Mouse (Mus musculus) erythroblast, embryonic 14.5 days (primary cell): ENCODE data around the gene Agps. TPM values are rescaled to one million over a fixed set of nuclear protein-coding genes. Genes with fewer than 3 reads are reported as not detected.

Experiments used
- H3K27me3 ChIP-seq: 2 replicates; pipeline ENCODE4 v1.6.1; 2012; ENCODE audit warnings: inconsistent platforms; ENCODE audit not compliant: control insufficient read depth
- H3K36me3 ChIP-seq: 2 replicates; pipeline ENCODE4 v1.6.1; 2012; ENCODE audit warnings: mild to moderate bottlenecking, inconsistent platforms; ENCODE audit not compliant: control insufficient read depth
- H3K4me1 ChIP-seq: 2 replicates; pipeline ENCODE4 v1.6.1; 2012; ENCODE audit warnings: inconsistent platforms; ENCODE audit not compliant: control insufficient read depth
- H3K4me3 ChIP-seq: replicated peaks from 2 replicates; pipeline ENCODE3; 2012; ENCODE audit warnings: moderate library complexity, mild to moderate bottlenecking, inconsistent platforms
- H3K9me3 ChIP-seq: 2 replicates; pipeline ENCODE4 v1.6.1; 2012; ENCODE audit warnings: low read length, inconsistent platforms, mixed read lengths; ENCODE audit not compliant: control insufficient read depth
- GATA1 ChIP-seq: IDR thresholded peaks from 2 replicates; pipeline ENCODE4 v1.6.1; 2012; ENCODE audit warnings: low read length, inconsistent platforms, mixed read lengths
- TAL1 ChIP-seq: IDR thresholded peaks from 3 replicates; pipeline ENCODE4 v1.6.1; 2012; ENCODE audit warnings: low read length, inconsistent platforms, mixed read lengths
- polyA plus RNA-seq: library from polyadenylated mRNA; stranded (reverse); fragments of >175 nt; gene quantifications from 2 replicates; pipeline ENCODE4 v1.2.3, GENCODE M21; 2012

Agps gene
- polyA plus RNA-seq, 1 experiment = 0.17 TPM

- H3K36me3 ChIP-seq = peaks cover 39% of the 10 kb centered on the region
Observed at GRCm38 (mm10) chr2:75854136-75854535, 22.2 kb downstream of the Agps start.

DNA sequence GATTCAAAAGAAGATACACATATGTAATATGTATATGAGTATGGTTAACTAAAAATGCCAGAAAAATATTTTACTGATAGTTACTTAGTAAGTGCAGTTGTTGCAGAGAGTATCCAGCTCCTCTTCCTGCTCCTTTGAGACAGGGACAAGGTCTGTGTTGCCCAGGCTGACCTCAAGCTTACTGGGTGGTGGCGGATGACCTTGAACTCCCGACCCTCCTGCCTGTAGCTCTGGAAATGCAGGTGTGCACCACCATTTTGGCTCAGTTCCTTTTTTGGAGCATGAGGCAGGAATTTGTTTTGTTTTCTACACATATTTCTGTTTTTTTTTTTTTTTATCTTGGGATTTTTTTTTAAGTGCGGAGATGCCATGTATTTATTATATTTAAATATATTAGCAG, 29.1 kb downstream of the Agps start:
- Histone ChIP-seq H3K27me3 (no peaks in the 10 kb centered on the region), H3K9me3 (no peaks in the 10 kb centered on the region), H3K36me3 (peaks cover 50% of the 10 kb centered on the region), H3K4me1 (no peaks in the 10 kb centered on the region), H3K4me3 (no peak overlapping the region)
- TF ChIP-seq TAL1 = no peak
- TF ChIP-seq GATA1 = no peak

More at GRCm38 (mm10) chr2:75854136-75854535, 22.2 kb downstream of the Agps start:
- H3K4me3 ChIP-seq = no peak overlapping the region
- peaks cover 18% of the 10 kb centered on the region for H3K4me1 ChIP-seq
- TF ChIP-seq GATA1 (no peak), TAL1 (no peak)
- no peaks in the 10 kb centered on the region for H3K9me3 ChIP-seq
- no peaks in the 10 kb centered on the region for H3K27me3 ChIP-seq

DNA sequence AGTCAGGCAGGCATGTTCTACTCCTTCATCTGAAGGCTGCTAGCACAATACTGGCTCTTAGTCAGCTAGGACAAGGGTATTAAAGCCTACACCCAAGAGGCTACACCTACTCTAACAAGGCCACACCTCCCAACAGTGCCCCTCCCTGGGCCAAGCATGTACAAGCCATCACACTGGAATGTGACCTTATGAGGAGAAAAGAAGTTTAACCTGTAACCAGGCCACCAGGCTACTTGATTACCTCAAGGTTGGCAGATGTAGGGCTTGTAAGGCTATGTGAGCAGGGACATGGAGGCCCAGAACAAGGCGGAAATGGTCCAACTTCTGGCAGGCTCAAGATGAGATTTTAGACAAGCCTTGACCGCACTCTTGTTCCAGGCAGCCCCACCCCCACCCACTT, 37.6 kb downstream of the Agps start:
- Histone ChIP-seq H3K36me3 (peaks cover 31% of the 10 kb centered on the region), H3K9me3 (no peaks in the 10 kb centered on the region), H3K4me3 (no peak overlapping the region), H3K27me3 (no peaks in the 10 kb centered on the region), H3K4me1 (peaks cover 6% of the 10 kb centered on the region)
- no peak for TF ChIP-seq TAL1
- no peak for TF ChIP-seq GATA1

DNA sequence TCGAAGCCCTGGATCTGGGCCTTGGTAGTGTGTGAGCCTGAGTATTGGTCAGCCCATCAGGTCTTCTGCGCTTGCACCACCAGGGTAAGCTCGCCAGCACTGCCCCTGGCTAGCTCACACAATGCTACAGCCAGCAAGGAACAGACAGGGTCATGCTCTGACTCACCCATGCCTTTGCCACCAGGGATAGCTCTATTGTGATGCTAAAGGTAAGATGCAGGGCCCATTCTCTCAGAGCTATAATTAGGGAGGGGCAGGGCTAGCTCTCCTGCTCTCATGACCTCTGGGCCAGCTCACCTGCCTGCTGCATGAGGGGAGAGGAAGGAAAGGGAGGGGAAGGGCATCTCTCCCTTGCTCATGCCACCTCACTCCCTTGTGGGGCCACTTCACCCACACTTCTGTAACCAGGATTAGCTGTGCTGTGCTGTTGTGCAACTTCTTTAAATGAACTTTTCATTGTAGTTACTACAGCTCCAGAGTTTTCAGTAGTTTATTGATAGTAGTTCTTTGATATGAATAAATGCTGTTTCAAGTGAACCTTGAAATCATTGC, 42.1 kb downstream of the Agps start:
- H3K36me3 ChIP-seq = peaks cover 37% of the 10 kb centered on the region
- no peak for TF ChIP-seq GATA1
- no peak for TF ChIP-seq TAL1
- H3K4me1 ChIP-seq = peaks cover 6% of the 10 kb centered on the region
- H3K9me3 ChIP-seq = no peaks in the 10 kb centered on the region
- H3K27me3 ChIP-seq = no peaks in the 10 kb centered on the region
- no peak overlapping the region for H3K4me3 ChIP-seq

GRCm38 (mm10) chr2:75879791-75880190, 47.8 kb downstream of the Agps start:
- TF ChIP-seq TAL1 = no peak
- no peak for TF ChIP-seq GATA1
- H3K9me3 ChIP-seq = no peaks in the 10 kb centered on the region
- H3K36me3 ChIP-seq = peaks cover 28% of the 10 kb centered on the region
- no peak overlapping the region for H3K4me3 ChIP-seq
- H3K27me3 ChIP-seq = no peaks in the 10 kb centered on the region
- H3K4me1 ChIP-seq = no peaks in the 10 kb centered on the region

- Histone ChIP-seq H3K4me3 (no peak overlapping the region), H3K27me3 (no peaks in the 10 kb centered on the region), H3K36me3 (peaks cover 28% of the 10 kb centered on the region), H3K9me3 (no peaks in the 10 kb centered on the region), H3K4me1 (no peaks in the 10 kb centered on the region)
- TF ChIP-seq TAL1 = no peak
- no peak for TF ChIP-seq GATA1
Observed at GRCm38 (mm10) chr2:75883543-75883942, 51.6 kb downstream of the Agps start.

DNA sequence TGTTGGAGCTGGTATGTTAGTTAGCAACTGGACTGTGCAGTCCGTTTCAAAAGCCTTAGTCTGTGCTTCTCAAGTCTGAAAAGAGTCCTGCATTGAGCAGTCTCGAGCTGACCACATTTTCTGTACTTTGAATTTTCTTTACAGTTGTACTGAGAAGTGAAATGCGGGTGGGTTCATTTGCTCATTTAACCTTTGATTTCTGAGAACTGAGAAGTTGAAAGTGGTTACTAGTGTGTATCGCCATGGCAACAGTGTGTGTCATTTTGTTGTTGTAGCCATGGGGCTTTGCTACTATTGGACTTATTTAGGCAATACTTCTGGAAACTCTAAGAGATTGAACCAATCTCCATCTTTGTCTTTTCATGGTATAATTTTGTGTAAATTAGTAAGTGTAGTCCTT, 60.0 kb downstream of the Agps start:
- H3K4me1 ChIP-seq = no peaks in the 10 kb centered on the region
- peaks cover 24% of the 10 kb centered on the region for H3K36me3 ChIP-seq
- no peaks in the 10 kb centered on the region for H3K27me3 ChIP-seq
- TF ChIP-seq GATA1 = no peak
- no peak for TF ChIP-seq TAL1
- H3K4me3 ChIP-seq = no peak overlapping the region
- H3K9me3 ChIP-seq = no peaks in the 10 kb centered on the region

DNA sequence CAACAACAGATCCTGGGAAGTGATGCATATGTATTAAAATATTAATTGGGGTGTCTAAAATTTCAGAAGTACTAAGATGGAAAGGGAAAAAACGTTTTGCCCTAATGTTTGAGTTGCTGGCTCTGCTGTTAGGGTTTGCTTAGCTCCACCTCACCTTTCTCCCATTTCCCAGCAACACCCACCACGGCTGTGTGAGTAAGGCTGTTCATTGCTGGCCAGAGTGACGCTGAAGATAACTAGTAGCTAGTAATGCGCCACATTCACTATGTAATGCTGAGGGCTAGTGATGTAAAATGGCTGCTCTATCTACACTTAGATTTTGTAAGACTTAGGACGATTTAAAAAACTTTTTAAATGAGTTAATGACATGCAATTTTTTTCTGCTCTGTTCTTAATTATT, 63.7 kb downstream of the Agps start:
- H3K4me1 ChIP-seq = no peaks in the 10 kb centered on the region
- no peak overlapping the region for H3K4me3 ChIP-seq
- peaks cover 21% of the 10 kb centered on the region for H3K36me3 ChIP-seq
- peaks cover 3% of the 10 kb centered on the region; the same call in 1 of the 2 replicates for H3K9me3 ChIP-seq
- no peaks in the 10 kb centered on the region for H3K27me3 ChIP-seq
- TF ChIP-seq GATA1 (no peak), TAL1 (no peak)

GRCm38 (mm10) chr2:75900281-75900680, 68.3 kb downstream of the Agps start:
- TF ChIP-seq TAL1 (no peak), GATA1 (no peak)
- no peaks in the 10 kb centered on the region for H3K4me1 ChIP-seq
- H3K4me3 ChIP-seq = no peak overlapping the region
- H3K27me3 ChIP-seq = no peaks in the 10 kb centered on the region
- peaks cover 38% of the 10 kb centered on the region for H3K36me3 ChIP-seq
- H3K9me3 ChIP-seq = peaks cover 3% of the 10 kb centered on the region; the same call in 1 of the 2 replicates

DNA sequence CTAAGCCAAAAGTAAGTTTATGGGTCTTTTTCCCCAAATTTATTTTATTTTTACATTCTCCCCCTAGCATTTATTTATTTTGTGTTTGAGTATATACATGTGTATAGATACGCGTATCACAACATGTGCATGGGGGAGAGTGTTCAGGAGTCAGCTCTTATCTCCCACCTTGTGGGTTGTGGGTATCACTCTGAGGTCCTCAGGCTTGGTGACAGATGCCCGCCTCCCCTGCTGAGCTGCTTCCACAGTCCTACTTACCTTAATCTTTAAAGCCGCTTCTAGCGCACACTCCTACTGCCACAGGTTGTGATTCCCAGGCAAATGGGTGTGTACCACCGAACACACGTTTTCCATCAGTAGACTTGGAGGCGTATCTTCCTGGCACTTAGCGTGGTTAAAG, 69.9 kb downstream of the Agps start:
- Histone ChIP-seq H3K36me3 (peaks cover 37% of the 10 kb centered on the region), H3K27me3 (no peaks in the 10 kb centered on the region), H3K4me3 (no peak overlapping the region), H3K9me3 (peaks cover 3% of the 10 kb centered on the region; the same call in 1 of the 2 replicates), H3K4me1 (no peaks in the 10 kb centered on the region)
- TF ChIP-seq TAL1 (no peak), GATA1 (no peak)
